Mouse (Mus musculus) liver, postnatal 0 days (tissue): ENCODE measurements around the gene Zcchc3.

ENCODE experiments used
- CTCF ChIP-seq: sonication (generic); IDR thresholded peaks from 2 replicates; pipeline ENCODE4 v1.5.1; 2016; ENCODE audit warnings: antibody characterized with exemption, low read depth
- EP300 ChIP-seq: IDR thresholded peaks from 2 replicates; pipeline ENCODE4 v1.6.1; 2016; ENCODE audit warnings: antibody characterized with exemption, low read depth, mild to moderate bottlenecking

- TF ChIP-seq CTCF = no peak
- TF ChIP-seq EP300 = no peak
These were observed 15.7 kb downstream of the Zcchc3 start for GRCm38 (mm10) chr2:152399122-152399542.
